Mouse (Mus musculus): ENCODE results near the gene Opa3. TPM values are rescaled to one million over a fixed set of nuclear protein-coding genes. Genes with fewer than 3 reads are reported as not detected.

Opa3 gene
- polyA plus RNA-seq, 1 experiment from 2014 or later = 41.8 TPM

- 1% methylated on average over 20 of the region's 20 CpGs for WGBS
- peak; percentile 45; the same call in 1 of the 2 replicates for ATAC-seq (ENCODE audit: low FRiP score, low read depth)
- H3K9ac ChIP-seq (replicated peaks) = peak overlapping the region; percentile 40; the same call in 1 of the 2 replicates
- no peaks in the 10 kb centered on the region for H3K9me3 ChIP-seq
- no peaks in the 10 kb centered on the region for H3K27me3 ChIP-seq
- peaks cover 54% of the 10 kb centered on the region for H3K36me3 ChIP-seq
- H3K27ac ChIP-seq (replicated peaks) = peak overlapping the region; percentile 74
- peak overlapping the region; percentile 26 for H3K4me3 ChIP-seq
- peak overlapping the region; percentile 49 for H3K4me2 ChIP-seq (replicated peaks)
- peaks cover 17% of the 10 kb centered on the region for H3K4me1 ChIP-seq
Observed at GRCm38 (mm10) chr7:19290969-19291596, 62.9 kb downstream of the Opa3 start.

- peak overlapping the region; percentile 39 for H3K4me2 ChIP-seq (replicated peaks)
- WGBS = 21% methylated on average over 22 of the region's 22 CpGs
- H3K4me3 ChIP-seq = 0 out of 2 replicates have a peak overlapping the region, but pooled peaks have one; percentile 9
- H3K4me1 ChIP-seq = peaks cover 14% of the 10 kb centered on the region
- ATAC-seq (ENCODE audit: low FRiP score, low read depth) = peak; percentile 80
- no peaks in the 10 kb centered on the region for H3K27me3 ChIP-seq
- peaks cover 22% of the 10 kb centered on the region for H3K36me3 ChIP-seq
- H3K9ac ChIP-seq (replicated peaks) = 0 out of 2 replicates have a peak overlapping the region, but pooled peaks have one; percentile 20
- H3K9me3 ChIP-seq = no peaks in the 10 kb centered on the region
- no peak overlapping the region for H3K27ac ChIP-seq (replicated peaks)
Observed at GRCm38 (mm10) chr7:19295503-19296185, 67.5 kb downstream of the Opa3 start.

GRCm38 (mm10) chr7:19297034-19297433 is 68.9 kb downstream of the Opa3 start:
- Histone ChIP-seq H3K9me3 (no peaks in the 10 kb centered on the region), H3K4me2 (replicated peaks) (no peak overlapping the region), H3K4me1 (peaks cover 10% of the 10 kb centered on the region), H3K4me3 (no peak overlapping the region), H3K9ac (replicated peaks) (no peak overlapping the region), H3K27me3 (peaks cover 9% of the 10 kb centered on the region), H3K36me3 (peaks cover 22% of the 10 kb centered on the region), H3K27ac (replicated peaks) (no peak overlapping the region)
- 90% methylated on average over 6 of the region's 6 CpGs for WGBS
- ATAC-seq (ENCODE audit: low FRiP score, low read depth) = no peak

- H3K9ac ChIP-seq (replicated peaks) = no peak overlapping the region
- H3K27ac ChIP-seq (replicated peaks) = no peak overlapping the region
- WGBS = 92% methylated on average over 5 of the region's 5 CpGs
- H3K9me3 ChIP-seq = no peaks in the 10 kb centered on the region
- peaks cover 17% of the 10 kb centered on the region for H3K27me3 ChIP-seq
- H3K4me3 ChIP-seq = no peak overlapping the region
- no peak for ATAC-seq (ENCODE audit: low FRiP score, low read depth)
- H3K4me2 ChIP-seq (replicated peaks) = no peak overlapping the region
- H3K36me3 ChIP-seq = peaks cover 21% of the 10 kb centered on the region
- H3K4me1 ChIP-seq = peaks cover 12% of the 10 kb centered on the region
Observed at GRCm38 (mm10) chr7:19297794-19298193, 69.7 kb downstream of the Opa3 start.

GRCm38 (mm10) chr7:19299194-19299593 is 71.1 kb downstream of the Opa3 start:
- peaks cover 31% of the 10 kb centered on the region for H3K27me3 ChIP-seq
- no peak for ATAC-seq (ENCODE audit: low FRiP score, low read depth)
- no peaks in the 10 kb centered on the region for H3K9me3 ChIP-seq
- H3K4me3 ChIP-seq = no peak overlapping the region
- H3K9ac ChIP-seq (replicated peaks) = no peak overlapping the region
- H3K27ac ChIP-seq (replicated peaks) = no peak overlapping the region
- no peak overlapping the region for H3K4me2 ChIP-seq (replicated peaks)
- H3K4me1 ChIP-seq = peaks cover 17% of the 10 kb centered on the region
- 19% methylated on average over 3 of the region's 3 CpGs for WGBS
- H3K36me3 ChIP-seq = peaks cover 7% of the 10 kb centered on the region

- Histone ChIP-seq H3K27me3 (peaks cover 46% of the 10 kb centered on the region), H3K4me1 (peaks cover 28% of the 10 kb centered on the region), H3K4me3 (peak overlapping the region; percentile 47), H3K9ac (replicated peaks) (peak overlapping the region; percentile 46; the same call in 1 of the 2 replicates), H3K36me3 (no peaks in the 10 kb centered on the region), H3K27ac (replicated peaks) (no peak overlapping the region), H3K4me2 (replicated peaks) (peak overlapping the region; percentile 54), H3K9me3 (no peaks in the 10 kb centered on the region)
- ATAC-seq (ENCODE audit: low FRiP score, low read depth) = peak; percentile 71; the same call in 1 of the 2 replicates
- under 1% methylated on average over 29 of the region's 29 CpGs for WGBS
Observed at GRCm38 (mm10) chr7:19300501-19301421, 72.6 kb downstream of the Opa3 start.

- Histone ChIP-seq H3K9me3 (no peaks in the 10 kb centered on the region), H3K4me1 (peaks cover 28% of the 10 kb centered on the region), H3K27me3 (peaks cover 55% of the 10 kb centered on the region), H3K27ac (replicated peaks) (no peak overlapping the region), H3K9ac (replicated peaks) (peak overlapping the region; percentile 28; the same call in 1 of the 2 replicates), H3K4me2 (replicated peaks) (peak overlapping the region; percentile 54), H3K4me3 (peak overlapping the region; percentile 32), H3K36me3 (no peaks in the 10 kb centered on the region)
- ATAC-seq (ENCODE audit: low FRiP score, low read depth) = no peak
- 9% methylated on average over 16 of the region's 16 CpGs for WGBS
Observed at GRCm38 (mm10) chr7:19301461-19302263, 73.5 kb downstream of the Opa3 start.

GRCm38 (mm10) chr7:19302264-19303045 is 74.3 kb downstream of the Opa3 start:
- ATAC-seq (ENCODE audit: low FRiP score, low read depth) = no peak
- H3K4me1 ChIP-seq = peaks cover 28% of the 10 kb centered on the region
- H3K9me3 ChIP-seq = no peaks in the 10 kb centered on the region
- peaks cover 63% of the 10 kb centered on the region for H3K27me3 ChIP-seq
- H3K4me2 ChIP-seq (replicated peaks) = peak overlapping the region; percentile 54; the same call in 1 of the 2 replicates
- no peaks in the 10 kb centered on the region for H3K36me3 ChIP-seq
- H3K27ac ChIP-seq (replicated peaks) = no peak overlapping the region
- H3K4me3 ChIP-seq = peak overlapping the region; percentile 32; the same call in 1 of the 2 replicates
- WGBS = 50% methylated on average over 13 of the region's 13 CpGs
- no peak overlapping the region for H3K9ac ChIP-seq (replicated peaks)

GRCm38 (mm10) chr7:19303046-19303305 is 74.8 kb downstream of the Opa3 start:
- Histone ChIP-seq H3K4me3 (no peak overlapping the region), H3K4me1 (peaks cover 33% of the 10 kb centered on the region)
- WGBS = 77% methylated on average over 12 of the region's 12 CpGs

GRCm38 (mm10) chr7:19303770-19304169 is 75.6 kb downstream of the Opa3 start:
- Histone ChIP-seq H3K9me3 (no peaks in the 10 kb centered on the region), H3K27ac (replicated peaks) (no peak overlapping the region), H3K9ac (replicated peaks) (peak overlapping the region; percentile 24; the same call in 1 of the 2 replicates), H3K4me3 (peak overlapping the region; percentile 17), H3K4me1 (peaks cover 37% of the 10 kb centered on the region), H3K27me3 (peaks cover 67% of the 10 kb centered on the region), H3K4me2 (replicated peaks) (peak overlapping the region; percentile 54), H3K36me3 (no peaks in the 10 kb centered on the region)
- under 1% methylated on average over 16 of the region's 16 CpGs for WGBS
- 0 out of 2 replicates have a peak, but pooled peaks have one; percentile 4 for ATAC-seq (ENCODE audit: low FRiP score, low read depth)

More at GRCm38 (mm10) chr7:19303046-19303305, 74.8 kb downstream of the Opa3 start:
- Histone ChIP-seq H3K9ac (replicated peaks) (no peak overlapping the region), H3K9me3 (no peaks in the 10 kb centered on the region), H3K36me3 (no peaks in the 10 kb centered on the region), H3K27ac (replicated peaks) (no peak overlapping the region), H3K27me3 (peaks cover 67% of the 10 kb centered on the region), H3K4me2 (replicated peaks) (no peak overlapping the region)
- no peak for ATAC-seq (ENCODE audit: low FRiP score, low read depth)
